Mouse (Mus musculus) bone marrow, adult 2 months (tissue): ENCODE data around the gene Cpsf7.

Experiments
- CTCF ChIP-seq: fragments of 200-500 bp; IDR thresholded peaks from 2 replicates; pipeline ENCODE4 v1.5.1; 2011; ENCODE audit warnings: low read length, control low read depth; ENCODE audit not compliant: control insufficient read depth, insufficient read depth
- POLR2A ChIP-seq: fragments of 200-500 bp; IDR thresholded peaks from 2 replicates; pipeline ENCODE4 v1.6.1; 2011; ENCODE audit warnings: low read depth, mild to moderate bottlenecking, control low read depth, low read length, borderline replicate concordance; ENCODE audit not compliant: control insufficient read depth

GRCm38 (mm10) chr19:10587231-10587630 is 62.2 kb downstream of the Cpsf7 start:
- TF ChIP-seq POLR2A (no peak), CTCF (no peak)
